Mouse (Mus musculus): ENCODE data around the gene Tbrg1.
A peak's percentile ranks its signal among the peaks of the same experiment; 100 is the strongest.

Gene Tbrg1

GRCm38 (mm10) chr9:37629941-37630340, 27.2 kb downstream of the Tbrg1 start:
- DNase-seq (ENCODE audit: low spot score): no peak

- no peak for DNase-seq (ENCODE audit: low spot score)
These were observed 28.5 kb downstream of the Tbrg1 start for GRCm38 (mm10) chr9:37628581-37628980.

- DNase-seq (ENCODE audit: low spot score): no peak
These were observed 29.8 kb downstream of the Tbrg1 start for GRCm38 (mm10) chr9:37627263-37627662.

- DNase-seq (ENCODE audit: low spot score): no peak
These were observed 31.0 kb downstream of the Tbrg1 start for GRCm38 (mm10) chr9:37626103-37626567.

GRCm38 (mm10) chr9:37625641-37626040, 31.5 kb downstream of the Tbrg1 start:
- no peak for DNase-seq (ENCODE audit: low spot score)

GRCm38 (mm10) chr9:37625129-37625528, 32.0 kb downstream of the Tbrg1 start:
- no peak for DNase-seq (ENCODE audit: low spot score)

- DNase-seq (ENCODE audit: low spot score): no peak
These were observed 32.6 kb downstream of the Tbrg1 start for GRCm38 (mm10) chr9:37624502-37624901.

GRCm38 (mm10) chr9:37623981-37624380, 33.1 kb downstream of the Tbrg1 start:
- no peak for DNase-seq (ENCODE audit: low spot score)

- no peak for DNase-seq (ENCODE audit: low spot score)
These were observed 35.8 kb downstream of the Tbrg1 start for GRCm38 (mm10) chr9:37621290-37621689.

- peak; percentile 9 for DNase-seq (ENCODE audit: low spot score)
These were observed 40.3 kb downstream of the Tbrg1 start for GRCm38 (mm10) chr9:37616770-37617169.

GRCm38 (mm10) chr9:37615220-37615619, 41.9 kb downstream of the Tbrg1 start:
- DNase-seq (ENCODE audit: low spot score): no peak

GRCm38 (mm10) chr9:37614316-37614715, 42.8 kb downstream of the Tbrg1 start:
- no peak for DNase-seq (ENCODE audit: low spot score)

GRCm38 (mm10) chr9:37613911-37614280, 43.2 kb downstream of the Tbrg1 start:
- DNase-seq (ENCODE audit: low spot score): no peak

- DNase-seq (ENCODE audit: low spot score): peak; percentile 87
These were observed 43.8 kb downstream of the Tbrg1 start, which contains the start of gene Spa17 for GRCm38 (mm10) chr9:37613182-37613910. Spa17 (minus strand) TSS chr9:37613722.

- no peak for DNase-seq (ENCODE audit: low spot score)
These were observed 47.6 kb downstream of the Tbrg1 start for GRCm38 (mm10) chr9:37609558-37609957.

GRCm38 (mm10) chr9:37605089-37605488, 52.0 kb downstream of the Tbrg1 start:
- no peak for DNase-seq (ENCODE audit: low spot score)

GRCm38 (mm10) chr9:37600538-37601205, 56.4 kb downstream of the Tbrg1 start:
- no peak for DNase-seq (ENCODE audit: low spot score)
